8 mouse cellular contexts compared by ENCODE assay signal in the genomic region with DNA sequence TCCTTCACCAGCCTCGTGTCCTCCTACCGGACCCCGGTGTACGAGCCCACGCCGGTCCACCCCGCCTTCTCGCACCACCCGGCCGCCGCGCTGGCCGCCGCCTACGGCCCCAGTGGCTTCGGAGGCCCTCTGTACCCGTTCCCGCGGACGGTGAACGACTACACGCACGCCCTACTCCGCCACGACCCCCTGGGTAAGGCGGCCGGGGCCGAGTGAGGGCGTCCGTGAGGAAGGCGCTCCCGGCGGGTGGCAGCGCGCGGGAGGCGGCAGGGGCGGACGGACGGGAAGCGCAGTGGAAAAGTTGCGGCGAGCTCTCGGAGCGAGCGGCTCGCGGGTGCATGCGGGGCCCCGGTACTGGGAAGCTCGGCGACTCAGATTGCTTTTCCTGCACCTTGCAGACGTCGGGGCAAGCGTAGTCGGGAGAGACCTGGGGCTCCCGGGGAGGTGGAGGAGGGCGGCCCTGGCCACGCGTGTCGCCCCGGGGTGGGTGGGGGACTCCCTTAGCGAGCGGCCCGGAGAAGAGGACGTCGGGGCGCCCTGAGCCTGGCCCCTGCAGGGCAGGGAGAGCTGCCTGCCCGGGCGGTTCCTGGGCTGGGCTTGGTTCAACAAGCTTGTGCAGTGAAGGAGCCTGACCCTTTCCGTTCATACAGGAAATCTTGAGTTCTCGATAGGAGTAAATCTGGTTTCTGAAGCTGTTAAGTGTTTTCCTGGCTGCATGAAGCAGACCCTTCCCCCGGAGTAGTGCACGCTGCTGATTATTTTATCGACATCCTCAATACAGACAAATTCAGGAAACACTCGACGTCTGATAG. TPM values are rescaled to one million over a fixed set of nuclear protein-coding genes. Genes with fewer than 3 reads are reported as not detected.
DNase-seq lines count a peak whose midpoint lies in the region; ATAC-seq and TF ChIP-seq lines count a peak whose summit lies in the region.

No protein-coding gene starts in this region.

- H3K36me3 ChIP-seq in thymus, adult 2 months (ENCODE audit: control insufficient read depth, insufficient read depth, low read length): no peaks in the 10 kb centered on the region
- no peaks in the 10 kb centered on the region for H3K36me3 ChIP-seq in embryonic facial prominence, embryonic 14.5 days (ENCODE audit: control insufficient read depth, insufficient read depth, low read length)
- H3K36me3 ChIP-seq in heart, postnatal 0 days (replicated peaks; ENCODE audit: control insufficient read depth, insufficient read depth, low read length): no peaks in the 10 kb centered on the region
- H3K36me3 ChIP-seq in spleen, adult 2 months (ENCODE audit: control insufficient read depth, insufficient read depth, low read length): peaks cover 12% of the 10 kb centered on the region

- peak overlapping the region; percentile 31 for H3K4me3 ChIP-seq in thymus, adult 2 months (ENCODE audit: control insufficient read depth, insufficient read depth, low read length)
- peak overlapping the region; percentile 50 for H3K4me3 ChIP-seq in embryonic facial prominence, embryonic 14.5 days (ENCODE audit: low read depth, low read length)
- peak overlapping the region; percentile 64 for H3K4me3 ChIP-seq in heart, postnatal 0 days (ENCODE audit: low read depth, low read length)
- H3K4me3 ChIP-seq in spleen, adult 2 months (ENCODE audit: extremely low read depth, insufficient read depth, insufficient read length): peak overlapping the region; percentile 96

- H3K9me3 ChIP-seq in embryonic facial prominence, embryonic 14.5 days (ENCODE audit: control insufficient read depth, low read length): no peaks in the 10 kb centered on the region
- H3K9me3 ChIP-seq in heart, postnatal 0 days (replicated peaks; ENCODE audit: control insufficient read depth, low read length): no peaks in the 10 kb centered on the region

- TF ChIP-seq POLR2A in thymus, adult 2 months (IDR thresholded peaks at IDR 0.05; ENCODE audit: control insufficient read depth, extremely low read depth, insufficient read depth, low read length, poor library complexity): no peak
- no peak for TF ChIP-seq POLR2A in spleen, adult 2 months (IDR thresholded peaks at IDR 0.05; ENCODE audit: low read depth, low read length)

- peak overlapping the region; percentile 74 for H3K4me2 ChIP-seq in embryonic facial prominence, embryonic 14.5 days (ENCODE audit: low read depth, low read length)
- H3K4me2 ChIP-seq in heart, postnatal 0 days (ENCODE audit: low read depth, low read length): peak overlapping the region; percentile 78

- TF ChIP-seq CTCF in thymus, adult 2 months (IDR thresholded peaks at IDR 0.05; ENCODE audit: borderline replicate concordance, control insufficient read depth, extremely low read depth, insufficient read depth, low read length, poor library complexity): 0 out of 2 replicates have a peak, but pooled peaks have one; percentile 12
- no peak for TF ChIP-seq CTCF in heart, postnatal 0 days (IDR thresholded peaks at IDR 0.05; ENCODE audit: low read depth)
- TF ChIP-seq CTCF in spleen, adult 2 months (IDR thresholded peaks at IDR 0.05; ENCODE audit: extremely low read depth, insufficient read depth, insufficient read length, insufficient replicate concordance): no peak

- WGBS in thymus, adult 2 months: under 1% methylated on average over 77 of the region's 77 CpGs
- WGBS in embryonic facial prominence, embryonic 14.5 days: 3% methylated on average over 17 of the region's 77 CpGs
- 2% methylated on average over 75 of the region's 77 CpGs for WGBS in heart, postnatal 0 days
- WGBS in spleen, adult 2 months: under 1% methylated on average over 72 of the region's 77 CpGs

- no peak overlapping the region for H3K27ac ChIP-seq in thymus, adult 2 months (ENCODE audit: control insufficient read depth, insufficient read depth, low read length)
- H3K27ac ChIP-seq in embryonic facial prominence, embryonic 14.5 days (replicated peaks; ENCODE audit: low read depth, low read length): peak overlapping the region; percentile 39
- peak overlapping the region; percentile 91 for H3K27ac ChIP-seq in heart, postnatal 0 days (ENCODE audit: low read depth)
- H3K27ac ChIP-seq in spleen, adult 2 months (ENCODE audit: insufficient read depth, low read length): peak overlapping the region; percentile 97

- DNase-seq in thymus, adult 2 months: peak; percentile 9
- no peak for DNase-seq in thymus, adult 18-20 months
- peak; percentile 36 for DNase-seq in embryonic facial prominence, embryonic 14.5 days (ENCODE audit: low spot score)
- DNase-seq in heart, postnatal 0 days (ENCODE audit: low spot score): peak; percentile 78
- peak; percentile 68 for DNase-seq in kidney, postnatal 14 days
- peak in 1 of 2 experiments; percentile 64 for DNase-seq in spleen, adult 2 months (ENCODE audit: low read depth in 1 of 2, low spot score in 2 of 2)
- no peak for DNase-seq in frontal cortex, adult 2 months (ENCODE audit: extremely low spot score in 1 of 2, low spot score in 1 of 2)

- H3K9ac ChIP-seq in embryonic facial prominence, embryonic 14.5 days (ENCODE audit: low read depth, low read length): peak overlapping the region; percentile 55
- H3K9ac ChIP-seq in heart, postnatal 0 days (replicated peaks; ENCODE audit: low read depth, low read length): peak overlapping the region; percentile 70

- H3K4me1 ChIP-seq in thymus, adult 2 months (replicated peaks; ENCODE audit: control insufficient read depth, insufficient read depth, low read length): peaks cover 12% of the 10 kb centered on the region; the same call in 1 of the 2 replicates
- H3K4me1 ChIP-seq in embryonic facial prominence, embryonic 14.5 days (ENCODE audit: control insufficient read depth, insufficient read depth, low read length): 0 out of 2 replicates have a peak, but pooled peaks cover 4% of the 10 kb centered on the region
- H3K4me1 ChIP-seq in heart, postnatal 0 days (ENCODE audit: control insufficient read depth, insufficient read depth): no peaks in the 10 kb centered on the region
- peaks cover 6% of the 10 kb centered on the region for H3K4me1 ChIP-seq in spleen, adult 2 months (ENCODE audit: control insufficient read depth, insufficient read depth, insufficient read length)

- ATAC-seq in embryonic facial prominence, embryonic 14.5 days (ENCODE audit: low read depth): peak; percentile 28; the same call in 1 of the 2 replicates
- peak; percentile 66 for ATAC-seq in heart, postnatal 0 days (ENCODE audit: insufficient read depth, low read depth)
- ATAC-seq in megakaryocyte, adult 5-6 weeks (ENCODE audit: poor library complexity, severe bottlenecking): peak; percentile 19

- peaks cover 17% of the 10 kb centered on the region for H3K27me3 ChIP-seq in thymus, adult 2 months (ENCODE audit: control insufficient read depth, insufficient read depth, low read length)
- H3K27me3 ChIP-seq in embryonic facial prominence, embryonic 14.5 days (replicated peaks; ENCODE audit: control insufficient read depth, insufficient read depth, low read length): peaks cover 95% of the 10 kb centered on the region
- H3K27me3 ChIP-seq in heart, postnatal 0 days (ENCODE audit: control insufficient read depth, insufficient read depth, low read length): peaks cover 89% of the 10 kb centered on the region
- peaks cover 7% of the 10 kb centered on the region for H3K27me3 ChIP-seq in spleen, adult 2 months (ENCODE audit: control insufficient read depth, insufficient read depth, low read length)

- TF ChIP-seq EP300 in heart, postnatal 0 days (IDR thresholded peaks at IDR 0.05; ENCODE audit: low read depth): peak; percentile 97

RNA-seq across cellular contexts. Expression of a gene that starts 0.6 kb away (rescaled TPM):
- 5.1 and 8.3 TPM in 2 replicates for polyA plus RNA-seq in thymus, adult 2 months (2012; rRNA removed)
- polyA plus RNA-seq in embryonic facial prominence, embryonic 14.5 days (2014; fragmentation: Nextera tagmentation; extraction: Ambion mirVana): 6.2 and 6.7 TPM in 2 replicates
- 1.3 and 5.2 TPM in 2 replicates for total RNA-seq in heart, postnatal 0 days (2014; rRNA removed; ENCODE audit: low replicate concordance)
- 9.8 and 10.0 TPM in 2 replicates for polyA plus RNA-seq in heart, postnatal 0 days (2015; fragmentation: Nextera tagmentation; extraction: Ambion mirVana)
- 113 and 118 TPM in 2 replicates for total RNA-seq in megakaryocyte, adult 5-6 weeks (2015)
- total RNA-seq in megakaryocyte, adult 5-6 weeks (2017): 26.5 and 34.9 TPM in 2 replicates
- 52.9 and 105 TPM in 2 replicates for polyA plus RNA-seq in spleen, adult 2 months (2012; rRNA removed)
- 2.4 and 3.1 TPM in 2 replicates for polyA plus RNA-seq in frontal cortex, adult 2 months (2012; rRNA removed)

RNA-seq across cellular contexts. Expression of a gene that starts 59.0 kb away (rescaled TPM):
- polyA plus RNA-seq in thymus, adult 2 months (2012; rRNA removed): 22.5 and 29.0 TPM in 2 replicates
- polyA plus RNA-seq in embryonic facial prominence, embryonic 14.5 days (2014; fragmentation: Nextera tagmentation; extraction: Ambion mirVana): 43.2 and 50.2 TPM in 2 replicates
- total RNA-seq in heart, postnatal 0 days (2014; rRNA removed; ENCODE audit: low replicate concordance): 31.4 and 41.5 TPM in 2 replicates
- 10.4 and 10.8 TPM in 2 replicates for polyA plus RNA-seq in heart, postnatal 0 days (2015; fragmentation: Nextera tagmentation; extraction: Ambion mirVana)
- 128 and 136 TPM in 2 replicates for total RNA-seq in megakaryocyte, adult 5-6 weeks (2015)
- total RNA-seq in megakaryocyte, adult 5-6 weeks (2017): 223 and 233 TPM in 2 replicates
- polyA plus RNA-seq in spleen, adult 2 months (2012; rRNA removed): 2.1 TPM in 2 replicates
- 0.97 and 1.3 TPM in 2 replicates for polyA plus RNA-seq in frontal cortex, adult 2 months (2012; rRNA removed)

Comparison
In these comparisons a context has a peak if more than half of its experiments do, and no peak if none do; other contexts are left out.
1. DNase-seq: peak in thymus, adult 2 months (single experiment), embryonic facial prominence, embryonic 14.5 days (single experiment), heart, postnatal 0 days (single experiment) and kidney, postnatal 14 days (single experiment); none in thymus, adult 18-20 months (0 of 2) and frontal cortex, adult 2 months (0 of 2).
2. H3K4me3 ChIP-seq: peak in every context shown above with its lines; median percentile 96 in spleen, adult 2 months; 64 in heart, postnatal 0 days; 50 in embryonic facial prominence, embryonic 14.5 days; 31 in thymus, adult 2 months.
3. Peak in every context shown above with its lines, with median percentiles within 50 percentile points of each other: ATAC-seq.